Mouse (Mus musculus) C2C12 (cell line): ENCODE data around the gene Hs3st3b1. TPM values are rescaled to one million over a fixed set of nuclear protein-coding genes. Genes with fewer than 3 reads are reported as not detected.

Experiments
- H3K27me3 ChIP-seq: one replicate; pipeline ENCODE4 v1.6.1; 2011; ENCODE audit not compliant: control insufficient read depth, insufficient read depth, insufficient read length
- H3K36me3 ChIP-seq: one replicate; pipeline ENCODE4 v1.6.1; 2011; ENCODE audit not compliant: control insufficient read depth, insufficient read depth
- H3K4me3 ChIP-seq: one replicate; pipeline ENCODE4 v1.5.1; 2011; ENCODE audit warnings: mild to moderate bottlenecking, control low read depth; ENCODE audit not compliant: poor library complexity, insufficient read depth, severe bottlenecking
- H3K79me2 ChIP-seq: one replicate; pipeline ENCODE4 v1.6.1; 2011; ENCODE audit not compliant: control insufficient read depth, insufficient read depth
- H3K79me3 ChIP-seq: one replicate; pipeline ENCODE4 v1.6.1; 2011; ENCODE audit warnings: low read depth, control low read depth
- H3ac ChIP-seq: one replicate; pipeline ENCODE3; 2011; ENCODE audit warnings: low read depth; ENCODE audit not compliant: control insufficient read depth, insufficient read length
- CEBPB ChIP-seq: IDR thresholded peaks from one replicate; pipeline ENCODE4 v1.6.1; 2011; ENCODE audit warnings: low read depth, mild to moderate bottlenecking, control low read depth, moderate library complexity
- CTCF ChIP-seq: IDR thresholded peaks from one replicate; pipeline ENCODE4 v1.5.1; 2011; ENCODE audit not compliant: control insufficient read depth, insufficient read depth, insufficient read length
- FOSL1 ChIP-seq: IDR thresholded peaks from one replicate; pipeline ENCODE4 v1.8.0; 2011; ENCODE audit warnings: mild to moderate bottlenecking, low read length; ENCODE audit not compliant: poor library complexity, insufficient read depth, severe bottlenecking
- MAX ChIP-seq: IDR thresholded peaks from one replicate; pipeline ENCODE4 v1.6.1; 2011; ENCODE audit warnings: mild to moderate bottlenecking, control low read depth
- MYOD1 ChIP-seq: IDR thresholded peaks from one replicate; pipeline ENCODE4 v1.6.1; 2011; ENCODE audit warnings: low read depth; ENCODE audit not compliant: control insufficient read depth, insufficient read length
- MYOG ChIP-seq: IDR thresholded peaks from one replicate; pipeline ENCODE4 v1.6.1; 2011; ENCODE audit not compliant: control insufficient read depth, insufficient read length; ENCODE audit errors: extremely low read depth
- USF1 ChIP-seq: IDR thresholded peaks from one replicate; pipeline ENCODE4 v1.6.1; 2011; ENCODE audit warnings: low read depth, mild to moderate bottlenecking, control low read depth, moderate library complexity
- polyA plus RNA-seq: library from polyadenylated mRNA; unstranded; fragments of >200 nt; fragmentation: generic; extraction: Trizol; gene quantifications from one replicate; pipeline ENCODE4 v1.2.1, GENCODE M21; 2012; ENCODE audit warnings: missing spikeins

The Hs3st3b1 gene
- polyA plus RNA-seq, 1 experiment: 0.68 TPM

GRCm38 (mm10) chr11:63898509-63899168 lies 23.5 kb downstream of the Hs3st3b1 start:
- Histone ChIP-seq H3K4me3 (no peak overlapping the region), H3K79me2 (no peaks in the 10 kb centered on the region), H3K27me3 (no peaks in the 10 kb centered on the region), H3ac (no peak overlapping the region), H3K36me3 (no peaks in the 10 kb centered on the region), H3K79me3 (no peaks in the 10 kb centered on the region)
- TF ChIP-seq FOSL1 (no peak), USF1 (no peak), MYOG (no peak), CEBPB (no peak), CTCF (no peak), MYOD1 (no peak), MAX (no peak)

- no peak for TF ChIP-seq FOSL1
- no peak for TF ChIP-seq CTCF
- TF ChIP-seq USF1: no peak
- no peak for TF ChIP-seq MYOG
- no peak for TF ChIP-seq MYOD1
- no peak for TF ChIP-seq CEBPB
- no peak for TF ChIP-seq MAX
- H3K79me2 ChIP-seq: no peaks in the 10 kb centered on the region
- H3K79me3 ChIP-seq: no peaks in the 10 kb centered on the region
- no peak overlapping the region for H3K4me3 ChIP-seq
- no peaks in the 10 kb centered on the region for H3K27me3 ChIP-seq
- H3K36me3 ChIP-seq: no peaks in the 10 kb centered on the region
- no peak overlapping the region for H3ac ChIP-seq
These were observed 24.1 kb downstream of the Hs3st3b1 start for GRCm38 (mm10) chr11:63897856-63898508.

GRCm38 (mm10) chr11:63897011-63897410 lies 25.1 kb downstream of the Hs3st3b1 start:
- H3K79me3 ChIP-seq: no peaks in the 10 kb centered on the region
- no peak overlapping the region for H3ac ChIP-seq
- H3K4me3 ChIP-seq: no peak overlapping the region
- no peaks in the 10 kb centered on the region for H3K36me3 ChIP-seq
- no peaks in the 10 kb centered on the region for H3K27me3 ChIP-seq
- no peak for TF ChIP-seq CTCF
- TF ChIP-seq USF1: no peak
- no peak for TF ChIP-seq MAX
- no peak for TF ChIP-seq FOSL1
- TF ChIP-seq MYOD1: no peak
- TF ChIP-seq MYOG: no peak
- no peak for TF ChIP-seq CEBPB
- H3K79me2 ChIP-seq: no peaks in the 10 kb centered on the region

GRCm38 (mm10) chr11:63894188-63894587 lies 27.9 kb downstream of the Hs3st3b1 start:
- H3K36me3 ChIP-seq: no peaks in the 10 kb centered on the region
- TF ChIP-seq MYOD1 (no peak), FOSL1 (no peak), CTCF (no peak), MYOG (no peak), CEBPB (no peak), USF1 (no peak), MAX (no peak)
- no peaks in the 10 kb centered on the region for H3K79me2 ChIP-seq
- no peak overlapping the region for H3K4me3 ChIP-seq
- H3ac ChIP-seq: no peak overlapping the region
- no peaks in the 10 kb centered on the region for H3K79me3 ChIP-seq
- no peaks in the 10 kb centered on the region for H3K27me3 ChIP-seq

- no peaks in the 10 kb centered on the region for H3K27me3 ChIP-seq
- H3K4me3 ChIP-seq: no peak overlapping the region
- TF ChIP-seq MYOD1 (no peak), USF1 (no peak), CEBPB (no peak), CTCF (no peak), MYOG (no peak)
- H3K36me3 ChIP-seq: no peaks in the 10 kb centered on the region
- no peaks in the 10 kb centered on the region for H3K79me3 ChIP-seq
- H3K79me2 ChIP-seq: no peaks in the 10 kb centered on the region
- H3ac ChIP-seq: no peak overlapping the region
These were observed 28.5 kb downstream of the Hs3st3b1 start for GRCm38 (mm10) chr11:63893557-63893956.
